Mouse (Mus musculus) MEL (cell line): ENCODE results near the gene Ylpm1. TPM values are rescaled to one million over a fixed set of nuclear protein-coding genes. Genes with fewer than 3 reads are reported as not detected.

ENCODE experiments used
- DNase-seq: peaks from one replicate; pipeline ENCODE4 v3.0.0; 2011; ENCODE audit warnings: low read depth, low spot score
- H3K27ac ChIP-seq: 2 replicates; pipeline ENCODE4 v1.5.1; 2012; ENCODE audit warnings: low read depth, mild to moderate bottlenecking, control low read depth, low read length, moderate library complexity; ENCODE audit not compliant: control insufficient read depth
- H3K27me3 ChIP-seq, 2 experiments: fragments of 150-350 bp in 1 of 2; sonication (generic) in 1 of 2; 2 replicates each; pipeline ENCODE4 v1.6.1; 2012; ENCODE audit warnings: low read length in 2 of 2, mild to moderate bottlenecking in 2 of 2, improper control_type of control experiment in 1 of 2, moderate library complexity in 1 of 2; ENCODE audit not compliant: insufficient read depth in 2 of 2, control insufficient read depth in 1 of 2
- H3K36me3 ChIP-seq, 2 experiments: 2 replicates each; pipeline ENCODE4 v1.6.1; 2012 to 2014; ENCODE audit warnings: low read length in 2 of 2, improper control_type of control experiment in 1 of 2, inconsistent platforms in 1 of 2, mild to moderate bottlenecking in 1 of 2; ENCODE audit not compliant: insufficient read depth in 2 of 2, control insufficient read depth in 1 of 2
- H3K4me1 ChIP-seq, 2 experiments: fragments of 150-350 bp in 1 of 2; sonication (generic) in 1 of 2; 2 replicates each; pipeline ENCODE4 v1.6.1; 2012; ENCODE audit warnings: low read length in 2 of 2, improper control_type of control experiment in 1 of 2, mild to moderate bottlenecking in 1 of 2; ENCODE audit not compliant: insufficient read depth in 2 of 2, control insufficient read depth in 1 of 2
- H3K4me3 ChIP-seq, 2 experiments: fragments of 150-350 bp in 1 of 2; sonication (generic) in 1 of 2; 2 replicates each; pipeline ENCODE4 v1.5.1; 2012; ENCODE audit warnings: low read depth in 2 of 2, low read length in 2 of 2, mild to moderate bottlenecking in 2 of 2, moderate library complexity in 2 of 2, control low read depth in 1 of 2, improper control_type of control experiment in 1 of 2; ENCODE audit not compliant: control insufficient read depth in 1 of 2, insufficient read depth in 1 of 2
- H3K79me2 ChIP-seq: 2 replicates; pipeline ENCODE4 v1.6.1; 2012; ENCODE audit warnings: mild to moderate bottlenecking, low read length, moderate library complexity; ENCODE audit not compliant: control insufficient read depth, poor library complexity, insufficient read depth
- H3K9ac ChIP-seq: 2 replicates; pipeline ENCODE4 v1.6.1; 2012; ENCODE audit warnings: low read depth, mild to moderate bottlenecking, control low read depth, low read length, moderate library complexity; ENCODE audit not compliant: control insufficient read depth, poor library complexity, severe bottlenecking
- H3K9me3 ChIP-seq: fragments of 150-350 bp; sonication (generic); replicated peaks from 2 replicates; pipeline ENCODE4 v1.6.1; 2012; ENCODE audit warnings: mild to moderate bottlenecking, low read length, improper control_type of control experiment, moderate library complexity; ENCODE audit not compliant: insufficient read depth
- CHD2 ChIP-seq: IDR thresholded peaks from 2 replicates; pipeline ENCODE4 v1.6.1; 2011; ENCODE audit warnings: low read length, improper control_type of control experiment
- GABPA ChIP-seq: IDR thresholded peaks from 2 replicates; pipeline ENCODE4 v1.6.1; 2012; ENCODE audit warnings: low read depth, mild to moderate bottlenecking, inconsistent platforms, low read length, improper control_type of control experiment, moderate library complexity
- HCFC1 ChIP-seq: IDR thresholded peaks from 2 replicates; pipeline ENCODE4 v1.6.1; 2012; ENCODE audit warnings: low read depth, mild to moderate bottlenecking, inconsistent platforms, low read length, improper control_type of control experiment, moderate library complexity
- MAX ChIP-seq: IDR thresholded peaks from 2 replicates; pipeline ENCODE4 v1.6.1; 2011; ENCODE audit warnings: low read length, improper control_type of control experiment
- MAZ ChIP-seq: IDR thresholded peaks from 2 replicates; pipeline ENCODE4 v1.6.1; 2012; ENCODE audit warnings: low read depth, mild to moderate bottlenecking, inconsistent platforms, low read length, improper control_type of control experiment
- MXI1 ChIP-seq: IDR thresholded peaks from 2 replicates; pipeline ENCODE4 v1.6.1; 2011; ENCODE audit warnings: mild to moderate bottlenecking, low read depth, low read length, improper control_type of control experiment
- MYC ChIP-seq: IDR thresholded peaks from 2 replicates; pipeline ENCODE4 v1.6.1; 2011; ENCODE audit warnings: low read depth, mild to moderate bottlenecking, low read length, improper control_type of control experiment, moderate library complexity
- POLR2A ChIP-seq, 2 experiments: IDR thresholded peaks; 2 replicates each; pipeline ENCODE4 v1.6.1; 2011 to 2012; ENCODE audit warnings: low read length in 2 of 2, mild to moderate bottlenecking in 2 of 2, control low read depth in 1 of 2, improper control_type of control experiment in 1 of 2, low read depth in 1 of 2, moderate library complexity in 1 of 2; ENCODE audit not compliant: control insufficient read depth in 1 of 2, insufficient read depth in 1 of 2, poor library complexity in 1 of 2
- SIN3A ChIP-seq: IDR thresholded peaks from 2 replicates; pipeline ENCODE4 v1.6.1; 2012; ENCODE audit warnings: low read length, improper control_type of control experiment, inconsistent platforms
- SMC3 ChIP-seq: IDR thresholded peaks from 2 replicates; pipeline ENCODE4 v1.6.1; 2011; ENCODE audit warnings: low read depth, low read length, improper control_type of control experiment
- TAL1 ChIP-seq: IDR thresholded peaks from 2 replicates; pipeline ENCODE4 v1.6.1; 2012; ENCODE audit warnings: mild to moderate bottlenecking, inconsistent platforms, low read length, moderate library complexity, mixed read lengths
- TBP ChIP-seq: IDR thresholded peaks from 2 replicates; pipeline ENCODE4 v1.8.0; 2011; ENCODE audit warnings: low read depth, low read length, improper control_type of control experiment
- TCF12 ChIP-seq: IDR thresholded peaks from 2 replicates; pipeline ENCODE4 v1.6.1; 2014; ENCODE audit warnings: low read depth, mild to moderate bottlenecking, inconsistent platforms, low read length, improper control_type of control experiment, moderate library complexity
- USF1 ChIP-seq: IDR thresholded peaks from 2 replicates; pipeline ENCODE4 v1.6.1; 2014; ENCODE audit warnings: low read depth, mild to moderate bottlenecking, inconsistent platforms, low read length, improper control_type of control experiment, moderate library complexity
- ZC3H11A ChIP-seq: IDR thresholded peaks from 2 replicates; pipeline ENCODE4 v1.6.1; 2012; ENCODE audit warnings: low read depth, mild to moderate bottlenecking, inconsistent platforms, low read length, improper control_type of control experiment
- ZNF384 ChIP-seq: IDR thresholded peaks from 2 replicates; pipeline ENCODE4 v1.6.1; 2012; ENCODE audit warnings: low read depth, mild to moderate bottlenecking, inconsistent platforms, low read length, improper control_type of control experiment
- polyA plus RNA-seq, 2 experiments: library from polyadenylated mRNA; stranded (reverse) in 1 of 2; unstranded in 1 of 2; fragments of >175 nt in 1 of 2; fragments of >200 nt in 1 of 2; gene quantifications; 2 replicates each; pipeline versions ENCODE4 v1.2.1 to v1.2.4; 2012; ENCODE audit warnings: low replicate concordance in 2 of 2, low read depth in 1 of 2; ENCODE audit not compliant: insufficient read length in 2 of 2, insufficient read depth in 1 of 2, missing spikeins in 1 of 2
- total RNA-seq: library from RNA; depleted of rRNA; stranded (reverse); fragments of 300-350 nt; gene quantifications from 2 replicates; pipeline ENCODE4 v1.2.3, GENCODE M21; 2012

Gene Ylpm1
- total and polyA plus RNA-seq, 3 experiments: 16.9 to 41.8 (median 29.9) TPM

DNA sequence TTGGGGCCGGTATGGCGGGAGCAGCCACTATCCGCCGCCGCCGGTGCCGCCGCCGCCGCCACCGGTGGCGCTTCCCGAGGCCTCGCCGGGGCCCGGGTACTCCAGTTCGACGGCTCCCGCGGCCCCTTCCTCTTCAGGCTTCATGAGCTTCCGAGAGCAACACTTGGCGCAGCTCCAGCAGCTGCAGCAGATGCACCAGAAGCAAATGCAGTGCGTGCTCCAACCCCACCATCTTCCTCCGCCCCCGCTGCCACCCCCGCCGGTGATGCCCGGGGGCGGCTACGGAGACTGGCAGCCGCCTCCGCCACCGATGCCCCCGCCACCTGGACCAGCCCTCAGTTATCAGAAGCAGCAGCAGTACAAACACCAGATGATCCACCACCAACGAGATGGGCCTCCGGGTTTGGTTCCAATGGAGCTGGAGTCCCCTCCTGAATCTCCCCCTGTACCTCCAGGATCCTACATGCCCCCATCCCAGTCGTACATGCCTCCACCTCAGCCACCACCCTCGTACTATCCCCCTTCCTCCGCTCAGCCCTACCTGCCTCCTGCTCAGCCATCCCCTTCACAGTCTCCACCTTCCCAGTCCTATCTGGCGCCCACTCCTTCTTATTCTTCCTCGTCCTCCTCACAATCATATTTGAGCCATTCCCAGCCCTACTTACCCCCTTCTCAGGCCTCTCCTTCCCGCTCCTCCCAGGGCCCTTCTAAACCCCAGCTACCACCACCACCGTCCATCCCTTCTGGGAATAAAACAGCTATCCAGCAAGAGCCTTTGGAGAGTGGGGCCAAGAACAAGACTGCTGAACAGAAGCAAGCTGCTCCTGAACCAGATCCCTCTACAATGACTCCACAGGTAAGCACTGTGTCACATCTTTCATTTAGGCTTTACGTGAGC, 629 bp downstream of the Ylpm1 start:
- peak in 1 of 2 experiments; percentile 40; a peak in 2 of 4 replicates for TF ChIP-seq POLR2A (IDR thresholded peaks at IDR 0.05; ENCODE audit: control insufficient read depth in 1 of 2, insufficient read depth in 1 of 2, low read depth in 1 of 2, low read length in 2 of 2, poor library complexity in 1 of 2)
- no peak for TF ChIP-seq ZNF384
- TF ChIP-seq TAL1: peak; percentile 35
- 0 out of 2 replicates have a peak, but pooled peaks have one; percentile 12 for TF ChIP-seq MAX
- no peak for TF ChIP-seq USF1
- no peak; the same call in none of the 2 replicates for TF ChIP-seq SIN3A
- H3K27me3 ChIP-seq: no peaks in the 10 kb centered on the region; a peak in 1 of 4 replicates
- H3K79me2 ChIP-seq: peaks cover 42% of the 10 kb centered on the region
- no peaks in the 10 kb centered on the region for H3K9me3 ChIP-seq
- H3K4me3 ChIP-seq: peak overlapping the region; percentile 59 to 69
- peak overlapping the region; percentile 70 for H3K27ac ChIP-seq
- H3K4me1 ChIP-seq: peaks cover 8 to 10% of the 10 kb centered on the region in 2 experiments
- H3K36me3 ChIP-seq: peaks cover 2 to 23% of the 10 kb centered on the region in 2 experiments; a peak in 3 of 4 replicates
- peak; percentile 75 for DNase-seq
- H3K9ac ChIP-seq: peak overlapping the region; percentile 95

GRCm38 (mm10) chr12:84999053-84999452, 2.9 kb downstream of the Ylpm1 start:
- H3K27ac ChIP-seq: no peak overlapping the region
- peak overlapping the region; percentile 7 to 16; a peak in 2 of 4 replicates for H3K4me3 ChIP-seq
- H3K36me3 ChIP-seq: peaks cover 3 to 26% of the 10 kb centered on the region in 2 experiments; a peak in 3 of 4 replicates
- H3K4me1 ChIP-seq: peaks cover 8 to 10% of the 10 kb centered on the region in 2 experiments
- peak; percentile 31 for DNase-seq
- TF ChIP-seq SMC3 (no peak), MXI1 (peak; percentile 79), SIN3A (peak; percentile 86)
- H3K9me3 ChIP-seq: no peaks in the 10 kb centered on the region
- H3K9ac ChIP-seq: no peak overlapping the region
- H3K27me3 ChIP-seq: no peaks in the 10 kb centered on the region
- H3K79me2 ChIP-seq: peaks cover 53% of the 10 kb centered on the region

DNA sequence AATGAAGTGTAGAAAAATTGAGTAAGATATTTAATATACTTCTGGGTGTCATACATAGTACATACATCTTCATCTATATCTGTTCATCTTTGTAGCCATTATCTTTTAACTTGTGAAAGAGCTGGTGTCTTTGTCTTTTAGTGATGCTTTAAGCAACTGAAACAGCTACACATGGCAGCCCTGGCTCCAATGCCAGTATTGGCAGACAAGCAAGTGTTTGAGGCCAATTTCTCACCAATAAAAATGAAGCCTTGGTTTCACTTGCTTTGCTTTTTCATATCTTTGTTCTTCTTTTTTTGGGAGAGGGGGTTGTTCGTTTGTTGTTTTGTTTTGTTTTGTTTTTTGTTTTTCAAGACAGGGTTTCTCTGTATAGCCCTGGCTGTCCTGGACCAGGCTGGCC, 10.1 kb downstream of the Ylpm1 start:
- H3K36me3 ChIP-seq: peaks cover 9 to 15% of the 10 kb centered on the region in 2 experiments
- DNase-seq: no peak
- TF ChIP-seq TBP (no peak), CHD2 (no peak), MAZ (no peak), HCFC1 (no peak), GABPA (no peak), MYC (no peak), POLR2A (IDR thresholded peaks at IDR 0.05; ENCODE audit: control insufficient read depth in 1 of 2, insufficient read depth in 1 of 2, low read depth in 1 of 2, low read length in 2 of 2, poor library complexity in 1 of 2) (no peak), ZC3H11A (no peak), TCF12 (no peak)

More for the DNA sequence above, 10.1 kb downstream of the Ylpm1 start:
- H3K27me3 ChIP-seq: no peaks in the 10 kb centered on the region
- H3K9me3 ChIP-seq: no peaks in the 10 kb centered on the region
- no peak overlapping the region for H3K4me3 ChIP-seq
- no peaks in the 10 kb centered on the region; a peak in 1 of 4 replicates for H3K4me1 ChIP-seq
- no peak overlapping the region for H3K27ac ChIP-seq
- H3K9ac ChIP-seq: no peak overlapping the region
- H3K79me2 ChIP-seq: peaks cover 37% of the 10 kb centered on the region
